Mouse (Mus musculus): ENCODE results near the gene Ulk4.

The Ulk4 gene

DNA sequence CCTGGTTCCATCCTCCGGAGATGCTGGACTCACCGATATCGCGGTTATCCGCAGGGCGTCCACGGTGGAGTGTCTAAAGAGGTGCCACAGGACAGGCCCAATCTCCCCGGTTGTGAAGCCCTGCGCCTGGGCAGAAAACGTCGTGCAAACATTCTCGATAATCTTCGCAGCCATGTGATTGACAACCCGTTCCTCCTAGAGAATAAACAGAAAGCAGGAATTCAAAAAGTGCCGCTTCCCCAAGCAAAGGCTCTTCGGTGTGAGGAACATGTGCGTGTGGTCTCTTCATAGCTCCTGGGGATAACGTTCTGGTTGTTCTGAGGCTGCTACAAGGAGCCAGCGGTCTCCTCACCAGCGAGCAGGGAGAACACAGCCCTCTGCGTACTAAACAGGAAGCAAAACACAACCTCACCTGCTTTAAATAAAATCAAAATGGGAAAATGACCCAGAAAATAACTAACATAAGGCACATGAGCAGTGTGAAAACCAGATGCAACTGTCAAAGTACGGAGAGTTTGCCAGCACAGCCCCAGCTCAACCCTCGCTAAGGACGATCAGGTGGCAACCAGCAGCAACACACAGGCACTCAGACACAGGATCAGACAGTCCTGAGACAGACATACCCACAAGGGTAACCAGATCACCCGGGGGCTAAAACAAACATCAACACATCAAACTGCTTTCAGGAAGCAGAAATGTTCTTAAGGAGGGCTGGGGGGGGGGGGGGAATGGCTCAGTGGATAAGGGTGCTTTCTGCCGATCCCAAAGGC, 84.2 kb downstream of the Ulk4 start:
- DNase-seq (ENCODE audit: low read depth, low spot score): no peak

DNA sequence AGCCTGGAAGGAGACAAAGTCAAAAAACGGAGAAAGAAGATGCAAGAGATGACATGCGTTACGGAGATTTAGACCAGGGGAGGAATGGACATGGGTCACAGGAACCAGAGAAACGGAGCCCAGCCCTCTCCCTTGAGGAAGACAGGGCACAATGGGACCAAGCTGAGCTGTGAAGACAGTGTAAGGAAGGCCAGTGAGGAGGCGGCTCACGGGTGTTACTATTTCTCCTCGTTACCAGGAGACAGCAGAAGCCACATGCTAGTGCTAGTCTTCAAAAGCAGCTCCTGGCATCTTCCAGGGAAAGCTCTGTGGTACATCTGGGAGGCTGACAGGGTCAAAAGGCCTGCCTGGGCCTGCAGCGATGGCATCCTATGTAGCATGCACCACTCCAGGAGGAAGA, 89.2 kb downstream of the Ulk4 start:
- no peak for DNase-seq (ENCODE audit: low read depth, low spot score)

- DNase-seq (ENCODE audit: low read depth, low spot score): no peak
Measured at GRCm38 (mm10) chr9:121185796-121186195, 91.2 kb downstream of the Ulk4 start.

GRCm38 (mm10) chr9:121176350-121176749, 100.6 kb downstream of the Ulk4 start:
- DNase-seq (ENCODE audit: low read depth, low spot score): no peak

- no peak for DNase-seq (ENCODE audit: low read depth, low spot score)
Measured at GRCm38 (mm10) chr9:121175201-121175600, 101.8 kb downstream of the Ulk4 start.

DNA sequence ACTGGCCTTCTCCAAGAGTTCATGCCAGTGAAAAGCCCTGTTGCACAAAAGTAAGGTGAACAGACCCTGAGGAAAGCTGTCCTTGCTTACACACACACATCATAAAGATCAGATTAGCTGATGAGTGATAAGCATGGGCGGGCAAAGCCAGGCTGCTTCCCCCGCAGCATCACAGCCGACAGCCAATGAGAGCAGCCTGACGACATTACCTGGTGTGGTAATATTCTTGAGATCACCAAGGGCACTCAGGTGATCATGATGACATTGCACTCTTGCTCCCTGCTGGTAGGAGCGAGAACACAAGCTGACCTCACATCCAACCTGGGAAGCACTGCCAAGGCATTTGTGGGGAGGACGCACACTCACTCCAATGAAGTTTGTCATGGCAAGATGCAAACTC, 104.9 kb downstream of the Ulk4 start:
- DNase-seq (ENCODE audit: low read depth, low spot score): no peak

- no peak for DNase-seq (ENCODE audit: low read depth, low spot score)
Measured at GRCm38 (mm10) chr9:121171609-121172008, 105.4 kb downstream of the Ulk4 start.

DNA sequence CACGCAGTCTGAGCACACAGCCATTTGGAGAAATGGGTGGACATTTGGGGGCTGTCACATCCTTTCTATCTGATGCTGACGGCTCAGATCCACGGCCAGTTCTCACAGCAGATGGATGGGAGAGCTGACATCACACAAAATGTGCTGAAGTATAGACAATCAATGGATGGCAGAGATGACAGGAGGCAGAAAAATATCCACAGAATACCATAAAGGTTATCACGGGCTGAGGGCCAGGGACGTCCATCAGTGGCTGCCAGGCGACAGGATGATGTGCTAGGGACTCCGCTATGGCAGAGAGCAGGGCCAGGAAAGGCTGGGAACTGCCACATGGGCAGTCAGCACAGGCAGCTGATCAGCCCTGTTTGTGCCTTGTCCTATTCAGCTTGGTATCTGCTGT, 112.4 kb downstream of the Ulk4 start:
- no peak for DNase-seq (ENCODE audit: low read depth, low spot score)

- DNase-seq (ENCODE audit: low read depth, low spot score): no peak
Measured at GRCm38 (mm10) chr9:121162789-121163188, 114.2 kb downstream of the Ulk4 start.

- DNase-seq (ENCODE audit: low read depth, low spot score): no peak
Measured at GRCm38 (mm10) chr9:121161818-121162565, 115.0 kb downstream of the Ulk4 start.

GRCm38 (mm10) chr9:121156253-121156831, 120.7 kb downstream of the Ulk4 start:
- DNase-seq (ENCODE audit: low read depth, low spot score): no peak

GRCm38 (mm10) chr9:121153276-121153675, 123.7 kb downstream of the Ulk4 start:
- no peak for DNase-seq (ENCODE audit: low read depth, low spot score)

GRCm38 (mm10) chr9:121148602-121149001, 128.4 kb downstream of the Ulk4 start:
- no peak for DNase-seq (ENCODE audit: low read depth, low spot score)

DNA sequence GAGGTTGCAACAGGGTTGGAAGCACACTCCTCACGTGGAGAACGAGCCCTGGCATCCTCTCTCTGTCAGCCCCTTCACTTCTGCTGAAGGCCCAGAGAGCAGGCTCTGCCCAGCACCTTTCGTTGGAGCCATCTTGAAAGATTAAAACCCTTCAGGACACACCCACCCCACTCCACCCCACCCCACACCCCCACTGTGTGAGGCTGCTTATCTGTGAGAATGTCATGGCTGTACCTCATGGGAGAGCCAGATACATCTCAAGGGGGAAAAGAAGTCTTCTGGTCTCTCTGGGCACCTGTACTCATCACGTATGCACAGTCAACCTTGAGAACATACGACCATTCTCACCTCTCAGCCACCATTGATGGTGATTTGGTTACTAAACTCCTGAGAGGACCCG, 133.8 kb downstream of the Ulk4 start:
- DNase-seq (ENCODE audit: low read depth, low spot score): no peak

DNA sequence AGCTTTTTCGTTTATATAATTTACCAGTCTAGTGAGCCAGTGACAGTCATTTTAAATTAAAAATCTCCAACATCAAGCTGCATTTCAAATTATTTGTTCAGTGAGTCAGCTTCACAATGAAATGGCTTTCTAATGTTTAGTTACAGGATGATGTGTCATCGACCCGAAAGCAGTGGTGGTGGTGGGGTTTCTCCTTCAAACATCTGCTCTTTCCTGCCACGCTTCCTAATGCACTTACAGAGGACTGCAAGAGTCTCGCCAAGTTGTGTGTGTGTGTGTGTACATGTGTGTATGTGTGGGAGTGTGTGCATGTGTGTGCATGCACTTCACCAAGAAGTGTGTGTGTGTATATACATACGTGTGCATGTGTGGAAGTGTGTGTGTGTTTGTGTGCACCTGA, 144.4 kb downstream of the Ulk4 start:
- no peak for DNase-seq (ENCODE audit: low read depth, low spot score)

DNA sequence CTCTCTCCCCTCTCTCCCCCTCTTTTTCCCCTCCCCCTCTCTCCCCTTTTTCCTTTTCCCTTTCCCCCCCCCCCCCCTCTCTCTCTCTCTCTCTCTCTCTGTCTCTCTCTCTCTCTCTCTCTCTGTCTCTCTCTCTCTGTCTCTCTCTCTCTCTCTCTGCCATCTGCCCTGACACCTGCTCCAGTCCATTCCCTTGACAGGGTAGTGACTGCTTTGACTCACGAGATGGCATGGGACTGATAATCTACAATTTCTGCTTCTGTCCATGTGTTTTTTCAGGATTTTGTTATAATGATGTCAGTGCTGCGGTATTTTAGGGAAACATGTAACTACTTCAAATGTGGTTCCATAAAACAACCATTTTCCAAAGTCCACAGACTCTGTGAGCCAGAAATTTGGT, 147.5 kb downstream of the Ulk4 start:
- DNase-seq (ENCODE audit: low read depth, low spot score): no peak

DNA sequence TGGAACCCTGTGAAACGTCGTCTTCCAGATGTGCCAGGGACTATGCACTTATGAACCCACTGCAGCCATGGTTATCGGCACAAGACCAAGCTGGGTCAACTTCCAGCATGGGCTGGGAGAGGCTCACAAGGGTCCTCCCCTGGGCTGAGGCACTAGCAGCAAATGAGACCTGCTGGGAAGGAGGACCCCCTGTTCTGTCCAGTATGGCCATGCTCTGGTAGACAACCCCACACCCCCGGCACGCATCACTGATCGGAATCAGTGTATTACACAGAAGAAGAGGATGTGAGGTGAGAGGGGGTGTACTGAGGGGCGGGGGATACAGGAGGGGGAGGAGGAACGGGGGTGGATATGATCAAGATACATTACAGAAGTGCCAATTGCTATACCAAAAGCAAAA, 148.1 kb downstream of the Ulk4 start:
- DNase-seq (ENCODE audit: low read depth, low spot score): no peak

GRCm38 (mm10) chr9:121127025-121127424, 150.0 kb downstream of the Ulk4 start:
- DNase-seq (ENCODE audit: low read depth, low spot score): no peak

- DNase-seq (ENCODE audit: low read depth, low spot score): no peak
Measured at GRCm38 (mm10) chr9:121124705-121125104, 152.3 kb downstream of the Ulk4 start.

- DNase-seq (ENCODE audit: low read depth, low spot score): no peak
Measured at GRCm38 (mm10) chr9:121122039-121122438, 155.0 kb downstream of the Ulk4 start.

- DNase-seq (ENCODE audit: low read depth, low spot score): no peak
Measured at GRCm38 (mm10) chr9:121117936-121118335, 159.1 kb downstream of the Ulk4 start.

GRCm38 (mm10) chr9:121112131-121112530, 164.9 kb downstream of the Ulk4 start:
- no peak for DNase-seq (ENCODE audit: low read depth, low spot score)

DNA sequence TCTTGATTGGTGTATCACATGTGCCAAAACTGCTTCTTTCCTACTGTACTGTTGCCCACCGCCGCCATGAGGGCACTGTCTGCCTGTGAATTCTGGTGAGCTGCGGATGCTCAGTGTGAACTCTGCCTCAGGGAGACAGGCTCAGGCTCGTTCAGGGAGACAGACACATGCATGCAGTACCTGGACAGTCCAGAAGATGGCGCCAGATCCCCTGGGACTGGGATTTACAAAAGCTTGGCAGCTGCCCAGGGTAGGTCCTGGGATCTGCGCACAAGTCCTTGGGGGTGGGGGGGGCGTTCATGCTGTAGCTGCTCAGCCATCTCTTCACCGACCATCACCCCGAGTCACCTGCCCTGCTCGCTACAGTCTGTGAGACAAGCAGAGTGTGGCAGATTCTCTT, 168.9 kb downstream of the Ulk4 start:
- peak; percentile 54 for DNase-seq (ENCODE audit: low read depth, low spot score)

Data from skeletal muscle tissue, adult 2 months (tissue).